Mouse (Mus musculus): ENCODE data around the gene Fbn1. TPM values are rescaled to one million over a fixed set of nuclear protein-coding genes. Genes with fewer than 3 reads are reported as not detected.

Gene Fbn1
- total and polyA plus RNA-seq, 3 experiments = 0.04 to 0.17 (median 0.09) TPM

- TF ChIP-seq TBP (conservative IDR thresholded peaks at IDR 0.05; ENCODE audit: low read depth, low read length) (no peak), TCF12 (IDR thresholded peaks at IDR 0.05; ENCODE audit: low read depth, low read length) (no peak), ETS1 (conservative IDR thresholded peaks at IDR 0.05; ENCODE audit: low read depth, low read length) (no peak), USF1 (IDR thresholded peaks at IDR 0.05; ENCODE audit: low read depth, low read length) (no peak)
- Histone ChIP-seq H3K4me2 (ENCODE audit: insufficient read depth, low read depth, poor library complexity, severe bottlenecking) (no peak overlapping the region; the same call in 1 of the 2 replicates), H3K36me3 (replicated peaks in 1 of 2; ENCODE audit: control insufficient read depth in 1 of 2, insufficient read depth in 1 of 2, low read length in 1 of 2) (no peaks in the 10 kb centered on the region), H3K27me3 (replicated peaks) (no peaks in the 10 kb centered on the region), H3K79me2 (replicated peaks; ENCODE audit: control insufficient read depth, extremely low read depth, insufficient read depth, poor library complexity, severe bottlenecking) (no peaks in the 10 kb centered on the region), H3K27ac (ENCODE audit: insufficient read depth, low read depth) (no peak overlapping the region), H3K4me3 (replicated peaks in 1 of 3; ENCODE audit: low read depth in 2 of 3, low read length in 2 of 3, poor library complexity in 1 of 3) (no peak overlapping the region), H3K9ac (ENCODE audit: insufficient read depth, low read depth) (no peak overlapping the region), H3K9me3 (replicated peaks; ENCODE audit: low read length) (no peaks in the 10 kb centered on the region), H3K4me1 (ENCODE audit: control insufficient read depth in 1 of 2, insufficient read depth in 2 of 2) (no peaks in the 10 kb centered on the region)
- no peak for DNase-seq (ENCODE audit: extremely low read depth)
- in situ Hi-C loops (cut with MboI; ENCODE audit: low pct_ligation_motif_present, low pct_unique_long_range_greater_than_20kb, low sequenced_read_pairs) = no loop called here
- dilution Hi-C loops (cut with MboI; ENCODE audit: extremely low pct_ligation_motif_present, extremely low pct_unique_long_range_greater_than_20kb, low sequenced_read_pairs) = no loop called here
These were observed 53.0 kb downstream of the Fbn1 start for GRCm38 (mm10) chr2:125454781-125455180.

DNA sequence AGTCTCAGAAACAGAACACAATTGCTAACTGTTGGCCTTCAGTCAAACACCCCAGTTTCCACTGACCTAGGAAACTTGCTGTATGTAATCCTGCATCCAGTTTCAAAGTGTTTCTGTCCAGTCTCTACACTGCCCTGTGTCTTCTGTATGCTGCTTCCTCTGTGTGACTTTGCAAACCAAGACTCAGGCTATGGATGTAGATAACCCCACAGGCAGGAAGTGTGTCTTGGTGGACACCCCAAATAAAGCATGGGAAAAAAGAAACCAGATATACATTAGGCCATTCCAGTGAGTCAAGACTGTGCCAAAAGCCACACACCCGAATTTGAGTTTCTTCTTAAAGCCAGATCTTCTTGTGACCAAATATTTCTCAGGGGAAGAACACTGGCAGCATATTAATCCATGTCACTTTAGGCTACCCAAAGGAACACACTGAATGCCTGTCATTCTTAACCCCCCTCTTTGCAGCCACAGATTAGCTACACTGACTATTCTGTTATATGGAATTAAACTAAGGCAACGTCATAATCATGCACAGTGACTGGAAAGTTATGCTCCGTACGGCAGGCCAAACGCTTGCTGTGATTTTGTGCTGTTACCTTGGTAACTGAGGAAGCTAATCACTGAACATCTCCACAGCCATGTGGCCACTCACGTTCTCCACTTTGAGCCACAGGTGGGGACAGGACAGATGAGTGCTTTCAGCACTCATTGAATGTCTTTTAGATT is 55.3 kb downstream of the Fbn1 start:
- Histone ChIP-seq H3K27ac (ENCODE audit: insufficient read depth, low read depth) (no peak overlapping the region), H3K9me3 (replicated peaks; ENCODE audit: low read length) (no peaks in the 10 kb centered on the region), H3K4me2 (ENCODE audit: insufficient read depth, low read depth, poor library complexity, severe bottlenecking) (no peak overlapping the region), H3K79me2 (replicated peaks; ENCODE audit: control insufficient read depth, extremely low read depth, insufficient read depth, poor library complexity, severe bottlenecking) (no peaks in the 10 kb centered on the region), H3K36me3 (replicated peaks in 1 of 2; ENCODE audit: control insufficient read depth in 1 of 2, insufficient read depth in 1 of 2, low read length in 1 of 2) (no peaks in the 10 kb centered on the region), H3K9ac (ENCODE audit: insufficient read depth, low read depth) (no peak overlapping the region), H3K4me3 (replicated peaks in 1 of 3; ENCODE audit: low read depth in 2 of 3, low read length in 2 of 3, poor library complexity in 1 of 3) (no peak overlapping the region), H3K4me1 (ENCODE audit: control insufficient read depth in 1 of 2, insufficient read depth in 2 of 2) (no peaks in the 10 kb centered on the region), H3K27me3 (replicated peaks) (no peaks in the 10 kb centered on the region)
- dilution Hi-C loops (cut with MboI; ENCODE audit: extremely low pct_ligation_motif_present, extremely low pct_unique_long_range_greater_than_20kb, low sequenced_read_pairs) (no loop called here), in situ Hi-C loops (cut with MboI; ENCODE audit: low pct_ligation_motif_present, low pct_unique_long_range_greater_than_20kb, low sequenced_read_pairs) (no loop called here)
- TF ChIP-seq HCFC1 (IDR thresholded peaks at IDR 0.05; ENCODE audit: low read depth, low read length) (no peak), POLR2A (IDR thresholded peaks at IDR 0.05; ENCODE audit: low read depth, low read length) (no peak), IRF4 (IDR thresholded peaks at IDR 0.05; ENCODE audit: low read depth, low read length) (no peak), ZKSCAN1 (IDR thresholded peaks at IDR 0.05; ENCODE audit: borderline replicate concordance, low read depth, low read length) (no peak), MAZ (IDR thresholded peaks at IDR 0.05; ENCODE audit: low read depth, low read length) (no peak), UBTF (IDR thresholded peaks at IDR 0.05; ENCODE audit: low read depth, low read length) (no peak), TBP (conservative IDR thresholded peaks at IDR 0.05; ENCODE audit: low read depth, low read length) (no peak), CHD2 (IDR thresholded peaks at IDR 0.05; ENCODE audit: low read length) (no peak), BHLHE40 (IDR thresholded peaks at IDR 0.05; ENCODE audit: low read depth, low read length) (no peak), RAD21 (IDR thresholded peaks at IDR 0.05; ENCODE audit: low read depth, low read length) (no peak), NRF1 (IDR thresholded peaks at IDR 0.05; ENCODE audit: low read depth, low read length) (no peak), NELFE (IDR thresholded peaks at IDR 0.05; ENCODE audit: low read depth, low read length) (no peak), ELF1 (IDR thresholded peaks at IDR 0.05; ENCODE audit: low read depth, low read length) (no peak), ZMIZ1 (IDR thresholded peaks at IDR 0.05; ENCODE audit: low read depth, low read length) (no peak), CTCF (conservative IDR thresholded peaks at IDR 0.05 in 1 of 2, IDR thresholded peaks at IDR 0.05 in 1 of 2; ENCODE audit: low read depth in 2 of 2, low read length in 2 of 2) (no peak), MXI1 (IDR thresholded peaks at IDR 0.05; ENCODE audit: low read depth, low read length) (no peak), TCF12 (IDR thresholded peaks at IDR 0.05; ENCODE audit: low read depth, low read length) (no peak), MAFK (IDR thresholded peaks at IDR 0.05; ENCODE audit: insufficient replicate concordance, low read length) (no peak), EP300 (IDR thresholded peaks at IDR 0.05; ENCODE audit: low read length) (no peak)
- no peak for DNase-seq (ENCODE audit: extremely low read depth)
